Mouse (Mus musculus) intestine, embryonic 14.5 days (tissue): ENCODE data around the gene Rdh7. TPM values are rescaled to one million over a fixed set of nuclear protein-coding genes. Genes with fewer than 3 reads are reported as not detected.
"Not testable (repeated sequence)": the region's sequence is repeated elsewhere in the genome, so short reads cannot be mapped to it uniquely, and the experiment has no call there.

Source experiments
- ATAC-seq: fragments of 200-750 bp; cut with Nextera tagmentation; replicated peaks from 2 replicates; pipeline ENCODE4 v1.8.0; 2017; ENCODE audit warnings: low read depth, moderate number of reproducible peaks, moderate TSS enrichment, moderate library complexity; ENCODE audit not compliant: low FRiP score, low TSS enrichment
- DNase-seq: peaks from one replicate; pipeline ENCODE4 v3.0.0-alpha.2; 2018; ENCODE audit warnings: low spot score
- H3K27ac ChIP-seq: fragments of 300-500 bp; sonication (generic); 2 replicates; pipeline ENCODE4 v1.5.1; 2014; ENCODE audit warnings: low read depth, mild to moderate bottlenecking, control low read depth
- H3K27me3 ChIP-seq: fragments of 300-500 bp; sonication (generic); replicated peaks from 2 replicates; pipeline ENCODE4 v1.6.1; 2014; ENCODE audit warnings: low read length, control low read depth; ENCODE audit not compliant: control insufficient read depth, insufficient read depth
- H3K36me3 ChIP-seq: fragments of 300-500 bp; sonication (generic); 2 replicates; pipeline ENCODE4 v1.6.1; 2014; ENCODE audit warnings: low read length, control low read depth; ENCODE audit not compliant: control insufficient read depth, insufficient read depth
- H3K4me1 ChIP-seq: fragments of 300-500 bp; sonication (generic); replicated peaks from 2 replicates; pipeline ENCODE4 v1.6.1; 2014; ENCODE audit warnings: low read length, control low read depth, mixed read lengths; ENCODE audit not compliant: control insufficient read depth, insufficient read depth
- H3K4me2 ChIP-seq: fragments of 300-500 bp; sonication (generic); 2 replicates; pipeline ENCODE4 v1.6.1; 2014; ENCODE audit warnings: low read length
- H3K4me3 ChIP-seq: fragments of 300-500 bp; sonication (generic); 2 replicates; pipeline ENCODE4 v1.5.1; 2014; ENCODE audit warnings: low read depth, low read length, control low read depth, mixed read lengths
- H3K9ac ChIP-seq: fragments of 300-500 bp; sonication (generic); 2 replicates; pipeline ENCODE4 v1.6.1; 2014; ENCODE audit warnings: mild to moderate bottlenecking, low read length
- H3K9me3 ChIP-seq: fragments of 300-500 bp; sonication (generic); 2 replicates; pipeline ENCODE4 v1.6.1; 2016; ENCODE audit warnings: low read length, control low read depth; ENCODE audit not compliant: control insufficient read depth
- WGBS: fragments of 180-500 bp; shearing (Covaris S2); extraction: QIAGEN DNeasy Blood & Tissue Kit; methylation state at CpG from one replicate; pipeline ENCODE4 v1.1.7; 2014; 5-methylcytosine and 5-hydroxymethylcytosine counted together
- polyA plus RNA-seq: library from polyadenylated mRNA; unstranded; fragments of >200 nt; fragmentation: Nextera tagmentation; extraction: Ambion mirVana; gene quantifications from 2 replicates; pipeline ENCODE4 v1.2.1, GENCODE M21; 2014

The Rdh7 gene
- polyA plus RNA-seq, 1 experiment from 2014 or later = 0.14 TPM

DNA sequence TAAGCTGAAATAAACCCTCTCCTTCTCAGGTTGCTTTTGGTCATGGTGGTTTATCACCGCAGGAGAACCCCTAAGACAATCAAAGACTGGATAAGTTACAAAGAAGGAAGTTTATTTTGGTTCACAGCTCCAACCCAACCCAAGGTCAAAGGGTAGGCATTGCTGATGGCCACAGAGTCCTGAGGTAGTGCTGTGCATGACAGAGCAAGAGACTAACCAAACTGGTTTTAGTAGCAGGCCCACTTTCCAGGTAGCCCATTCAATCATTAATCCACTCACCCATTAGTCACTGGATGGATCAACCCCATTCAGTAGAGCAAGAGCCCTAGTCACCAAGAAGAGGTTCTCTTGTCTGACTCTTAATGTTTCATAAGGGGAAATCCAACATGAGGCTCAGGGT lies 33.6 kb upstream of the Rdh7 start:
- 71% methylated on average over 1 of the region's 1 CpGs for WGBS
- Histone ChIP-seq H3K27me3 (no peaks in the 10 kb centered on the region), H3K36me3 (no peaks in the 10 kb centered on the region), H3K4me2 (no peak overlapping the region), H3K27ac (no peak overlapping the region), H3K4me3 (no peak overlapping the region), H3K4me1 (no peaks in the 10 kb centered on the region), H3K9me3 (no peaks in the 10 kb centered on the region), H3K9ac (no peak overlapping the region)
- DNase-seq (no peak), ATAC-seq (no peak)

DNA sequence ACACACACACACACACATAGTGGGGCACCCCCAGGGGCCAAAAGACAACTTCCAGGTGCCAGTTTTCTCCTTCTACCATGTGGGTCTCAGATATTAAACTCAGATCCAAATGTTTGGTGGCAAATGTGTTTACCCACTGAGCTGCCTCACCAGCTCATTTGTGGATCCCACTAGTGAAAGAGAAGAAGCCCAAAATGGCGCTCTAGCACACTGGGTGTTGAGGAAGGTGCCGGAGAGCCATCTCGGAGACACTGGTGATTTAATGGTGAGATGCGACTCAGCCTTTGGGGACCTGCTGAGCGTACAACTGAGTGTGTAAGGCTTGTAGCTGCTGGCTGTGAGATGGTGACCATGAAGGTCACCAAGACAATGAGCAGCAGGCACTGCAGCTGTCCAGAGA lies 29.0 kb upstream of the Rdh7 start:
- Histone ChIP-seq H3K4me3 (no peak overlapping the region), H3K4me2 (no peak overlapping the region), H3K9ac (no peak overlapping the region), H3K4me1 (no peaks in the 10 kb centered on the region), H3K27me3 (no peaks in the 10 kb centered on the region), H3K9me3 (no peaks in the 10 kb centered on the region), H3K27ac (no peak overlapping the region), H3K36me3 (no peaks in the 10 kb centered on the region)
- 88% methylated on average over 5 of the region's 5 CpGs for WGBS
- ATAC-seq (no peak), DNase-seq (no peak)

DNA sequence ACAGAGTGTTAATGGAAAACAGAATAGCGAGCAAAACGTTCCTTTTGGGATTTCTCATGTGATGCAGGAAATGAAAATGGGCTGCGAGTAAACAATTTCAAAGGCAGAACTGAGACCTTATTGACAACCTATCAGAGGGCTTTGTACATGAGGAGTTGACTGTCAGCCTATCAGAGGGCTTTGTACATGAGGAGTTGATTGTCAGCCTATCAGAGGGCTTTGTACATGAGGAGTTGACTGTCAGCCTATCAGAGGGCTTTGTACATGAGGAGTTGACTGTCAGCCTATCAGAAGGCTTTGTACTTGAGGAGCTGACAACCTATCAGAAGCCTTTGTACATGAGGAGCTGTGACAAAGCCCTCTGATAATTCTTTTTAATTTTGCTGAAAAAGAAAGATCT lies 28.6 kb upstream of the Rdh7 start:
- H3K36me3 ChIP-seq, H3K9ac ChIP-seq, H3K4me1 ChIP-seq, H3K9me3 ChIP-seq, H3K27me3 ChIP-seq, ATAC-seq, H3K4me3 ChIP-seq, H3K27ac ChIP-seq, DNase-seq, H3K4me2 ChIP-seq: not testable (repeated sequence)
- WGBS = 78% methylated on average over 3 of the region's 3 CpGs

DNA sequence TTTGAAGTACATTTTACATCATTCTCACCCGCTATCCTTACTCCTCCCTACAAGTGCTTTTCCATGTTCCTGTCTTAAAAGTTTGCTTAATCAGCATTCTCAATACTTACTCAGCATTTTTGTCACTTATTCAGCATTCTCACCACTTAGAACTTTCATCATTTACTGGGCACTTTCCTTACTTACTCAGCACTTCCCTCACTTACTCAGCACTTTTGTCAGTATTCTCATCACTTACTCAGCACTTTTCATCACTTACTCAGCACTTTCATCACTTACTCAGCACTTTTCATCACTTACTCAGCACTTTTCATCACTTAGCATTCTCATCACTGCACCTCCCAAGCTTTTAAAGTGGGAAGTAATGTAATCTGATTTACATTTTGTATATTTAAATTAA lies 27.0 kb upstream of the Rdh7 start:
- H3K9ac ChIP-seq = no peak overlapping the region
- ATAC-seq = no peak
- H3K36me3 ChIP-seq = no peaks in the 10 kb centered on the region
- 98% methylated on average over 1 of the region's 1 CpGs for WGBS
- H3K27me3 ChIP-seq = no peaks in the 10 kb centered on the region
- no peaks in the 10 kb centered on the region for H3K9me3 ChIP-seq
- no peak for DNase-seq
- no peak overlapping the region for H3K4me3 ChIP-seq
- H3K27ac ChIP-seq = no peak overlapping the region
- H3K4me1 ChIP-seq = no peaks in the 10 kb centered on the region
- no peak overlapping the region for H3K4me2 ChIP-seq

DNA sequence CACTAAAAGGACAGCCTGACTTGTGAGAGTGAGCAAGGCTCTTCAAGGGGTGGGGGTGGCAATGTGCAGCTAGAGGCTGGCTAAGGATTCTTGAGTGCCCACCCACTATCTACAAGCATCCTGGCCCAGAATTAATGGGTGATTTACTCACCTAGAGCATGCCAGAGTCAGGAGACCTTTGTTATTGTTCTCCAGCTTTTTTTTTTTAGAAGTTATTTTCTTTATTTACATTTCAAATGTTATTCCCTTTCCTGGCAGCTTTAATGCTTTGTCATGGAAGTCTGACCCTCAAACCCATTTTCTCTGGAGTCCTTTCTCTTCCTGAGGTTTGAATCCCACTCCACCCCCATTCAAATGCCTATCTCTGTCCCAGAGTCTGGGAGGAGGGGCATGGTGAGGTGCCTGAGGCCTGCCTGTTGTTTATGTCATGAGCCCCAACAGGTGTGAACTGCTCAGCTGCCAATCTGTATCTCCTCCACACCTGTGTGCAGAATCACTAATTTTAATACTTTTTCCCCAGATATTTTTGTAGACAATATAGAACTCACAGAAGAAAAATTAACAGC lies 18.9 kb upstream of the Rdh7 start:
- Histone ChIP-seq H3K36me3 (no peaks in the 10 kb centered on the region), H3K9ac (no peak overlapping the region), H3K27me3 (no peaks in the 10 kb centered on the region), H3K4me1 (no peaks in the 10 kb centered on the region), H3K4me2 (no peak overlapping the region), H3K27ac (no peak overlapping the region), H3K9me3 (no peaks in the 10 kb centered on the region), H3K4me3 (no peak overlapping the region)
- DNase-seq = no peak
- ATAC-seq = no peak

DNA sequence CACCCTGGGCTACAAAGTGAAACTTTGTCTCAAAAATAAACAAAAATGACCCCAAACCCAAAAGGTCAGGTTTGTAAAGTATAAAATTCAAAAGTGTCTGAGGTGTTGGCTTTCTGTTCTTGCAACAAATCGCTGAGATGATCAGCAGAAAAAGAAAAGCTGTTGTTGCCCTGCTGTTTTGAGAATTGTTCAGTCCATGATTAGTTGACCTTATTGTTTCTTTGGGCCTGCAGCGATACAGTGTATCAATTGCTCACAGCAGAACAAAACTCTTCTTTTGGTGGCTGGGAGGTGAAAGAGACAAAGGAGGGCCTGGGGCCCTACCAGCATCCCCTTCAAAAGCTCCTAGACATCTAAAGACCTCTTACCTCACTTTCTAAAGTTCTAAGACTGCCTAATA lies 17.5 kb upstream of the Rdh7 start:
- Histone ChIP-seq H3K27me3 (no peaks in the 10 kb centered on the region), H3K4me2 (no peak overlapping the region), H3K4me3 (no peak overlapping the region), H3K36me3 (no peaks in the 10 kb centered on the region), H3K4me1 (no peaks in the 10 kb centered on the region), H3K27ac (no peak overlapping the region), H3K9ac (no peak overlapping the region), H3K9me3 (no peaks in the 10 kb centered on the region)
- 82% methylated on average over 2 of the region's 2 CpGs for WGBS
- no peak for ATAC-seq
- DNase-seq = no peak

DNA sequence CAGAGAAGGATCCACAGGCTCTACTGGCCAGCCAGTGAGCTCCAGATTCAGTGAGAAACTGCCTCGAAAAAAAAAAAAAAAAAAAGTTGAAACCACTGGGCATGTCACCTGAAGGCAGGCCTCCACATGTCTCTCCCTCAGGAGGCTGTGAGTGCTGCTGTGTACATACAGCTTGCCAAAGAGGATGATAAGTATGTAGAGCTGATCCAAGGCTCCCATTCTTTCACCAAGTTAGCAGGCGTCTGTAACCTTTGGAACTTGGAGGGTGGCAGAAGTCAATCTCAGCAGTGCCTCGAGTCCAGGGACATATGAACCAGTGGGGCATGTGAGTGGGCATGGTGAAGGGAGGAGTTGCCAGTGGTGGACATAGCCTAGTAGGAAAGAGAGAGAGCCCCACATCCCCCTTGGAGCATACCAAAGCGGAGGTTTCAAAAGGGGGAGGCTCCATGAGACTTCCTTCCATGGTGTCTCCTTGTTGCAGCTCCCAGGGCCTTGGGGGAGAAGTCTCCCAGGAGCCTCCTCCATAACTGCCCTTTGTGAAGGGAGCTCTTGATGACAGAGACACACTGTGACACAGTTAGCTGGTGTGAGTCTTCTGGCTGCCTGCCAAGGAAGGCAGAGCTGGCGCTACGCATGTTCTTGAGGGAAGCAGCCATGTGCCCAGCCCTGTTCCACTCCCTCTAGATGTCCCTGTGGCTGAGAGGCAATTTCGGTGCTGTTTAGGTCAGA lies 16.3 kb upstream of the Rdh7 start:
- Histone ChIP-seq H3K27ac (no peak overlapping the region), H3K9ac (no peak overlapping the region), H3K9me3 (no peaks in the 10 kb centered on the region), H3K4me1 (no peaks in the 10 kb centered on the region), H3K27me3 (no peaks in the 10 kb centered on the region), H3K4me2 (no peak overlapping the region), H3K4me3 (no peak overlapping the region), H3K36me3 (no peaks in the 10 kb centered on the region)
- WGBS = 59% methylated on average over 7 of the region's 7 CpGs
- 0 out of 2 replicates have a peak, but pooled peaks have one; percentile 71 for ATAC-seq
- no peak for DNase-seq

DNA sequence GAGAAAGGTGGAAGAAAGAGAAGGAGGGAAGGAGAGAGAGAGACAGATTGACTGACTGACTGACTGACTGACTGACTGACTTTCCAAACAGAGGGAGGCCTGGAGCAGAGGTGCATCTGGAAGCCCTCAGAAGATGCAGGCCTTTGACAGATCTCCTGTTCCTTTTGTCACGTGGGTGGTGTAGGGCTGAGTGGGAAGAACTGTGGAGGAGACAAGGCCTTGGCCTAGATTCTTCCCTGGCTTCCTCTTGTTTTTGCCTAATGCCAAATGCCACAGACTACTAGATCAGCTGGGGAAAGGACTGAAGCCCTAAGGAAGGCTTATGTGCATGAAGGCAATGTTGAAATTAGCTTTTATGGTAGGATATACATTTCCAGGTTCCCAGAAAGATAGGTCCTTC lies 14.5 kb upstream of the Rdh7 start:
- DNase-seq (no peak), ATAC-seq (no peak)
- H3K4me2 ChIP-seq = no peak overlapping the region
- no peaks in the 10 kb centered on the region for H3K36me3 ChIP-seq
- no peak overlapping the region for H3K9ac ChIP-seq
- H3K9me3 ChIP-seq = no peaks in the 10 kb centered on the region
- H3K27ac ChIP-seq = no peak overlapping the region
- H3K4me1 ChIP-seq = no peaks in the 10 kb centered on the region
- no peaks in the 10 kb centered on the region for H3K27me3 ChIP-seq
- 39% methylated on average over 1 of the region's 1 CpGs for WGBS
- H3K4me3 ChIP-seq = no peak overlapping the region

DNA sequence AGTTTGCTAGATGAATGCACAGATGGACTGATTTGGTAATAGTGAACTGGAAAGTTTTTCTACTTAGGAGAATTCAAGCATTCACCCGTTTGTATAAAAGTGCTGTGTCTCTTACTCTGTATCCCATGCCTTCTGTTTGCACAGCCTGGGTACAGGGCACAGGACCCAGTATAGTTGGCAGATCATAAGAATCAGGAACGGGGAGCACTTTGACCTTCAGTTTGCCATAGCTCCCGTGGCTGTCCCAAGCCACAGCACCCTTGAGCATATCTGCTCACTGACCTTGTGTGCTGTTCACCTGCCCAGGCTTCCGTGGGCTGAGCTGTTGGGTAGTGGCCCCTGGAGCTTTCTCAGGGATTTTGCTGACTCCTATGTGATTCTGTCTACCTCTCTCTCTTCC lies 13.1 kb upstream of the Rdh7 start:
- WGBS = 77% methylated on average over 4 of the region's 4 CpGs
- ATAC-seq = no peak
- no peak for DNase-seq

More for the DNA sequence above, 13.1 kb upstream of the Rdh7 start:
- H3K27me3 ChIP-seq = no peaks in the 10 kb centered on the region
- H3K4me3 ChIP-seq = no peak overlapping the region
- no peak overlapping the region for H3K9ac ChIP-seq
- no peaks in the 10 kb centered on the region for H3K9me3 ChIP-seq
- no peaks in the 10 kb centered on the region for H3K36me3 ChIP-seq
- H3K4me2 ChIP-seq = no peak overlapping the region
- H3K4me1 ChIP-seq = no peaks in the 10 kb centered on the region
- no peak overlapping the region for H3K27ac ChIP-seq
